Mouse (Mus musculus): Measurements from ENCODE around the gene Gm42791.
A peak's percentile ranks its signal among the peaks of the same experiment; 100 is the strongest.

The Gm42791 gene

GRCm38 (mm10) chr5:148918049-148918448 is 76.9 kb downstream of the Gm42791 start:
- DNase-seq, result no peak

GRCm38 (mm10) chr5:148916775-148917174 is 78.2 kb downstream of the Gm42791 start:
- no peak for DNase-seq

GRCm38 (mm10) chr5:148912262-148912661 is 82.7 kb downstream of the Gm42791 start:
- DNase-seq, result no peak

GRCm38 (mm10) chr5:148910066-148910465 is 84.9 kb downstream of the Gm42791 start:
- no peak for DNase-seq

- DNase-seq, result peak; percentile 55 to 66
Measured at GRCm38 (mm10) chr5:148909402-148909801, 85.5 kb downstream of the Gm42791 start.

GRCm38 (mm10) chr5:148909057-148909395 is 85.9 kb downstream of the Gm42791 start:
- DNase-seq, result no peak

GRCm38 (mm10) chr5:148908191-148909056 is 86.5 kb downstream of the Gm42791 start:
- no peak for DNase-seq

- no peak for DNase-seq
Measured at GRCm38 (mm10) chr5:148906305-148906704, 88.6 kb downstream of the Gm42791 start.

GRCm38 (mm10) chr5:148904846-148905245 is 90.1 kb downstream of the Gm42791 start:
- DNase-seq, result peak; percentile 59 to 78

- peak; percentile 71 to 85 for DNase-seq
Measured at GRCm38 (mm10) chr5:148899361-148899760, 95.6 kb downstream of the Gm42791 start.

- peak; percentile 30 to 38 for DNase-seq
Measured at GRCm38 (mm10) chr5:148897941-148898417, 97.0 kb downstream of the Gm42791 start.

- DNase-seq, result no peak
Measured at GRCm38 (mm10) chr5:148897069-148897702, 97.8 kb downstream of the Gm42791 start.

- DNase-seq, result no peak
Measured at GRCm38 (mm10) chr5:148896515-148896914, 98.4 kb downstream of the Gm42791 start.

GRCm38 (mm10) chr5:148895833-148896232 is 99.1 kb downstream of the Gm42791 start:
- no peak for DNase-seq

GRCm38 (mm10) chr5:148895034-148895433 is 99.9 kb downstream of the Gm42791 start:
- peak; percentile 32 to 34 for DNase-seq

- no peak for DNase-seq
Measured at GRCm38 (mm10) chr5:148890237-148890636, 104.7 kb downstream of the Gm42791 start.

GRCm38 (mm10) chr5:148888032-148888431 is 106.9 kb downstream of the Gm42791 start:
- no peak for DNase-seq

- DNase-seq, result no peak
Measured at GRCm38 (mm10) chr5:148885821-148886609, 108.9 kb downstream of the Gm42791 start.

GRCm38 (mm10) chr5:148883671-148884070 is 111.3 kb downstream of the Gm42791 start:
- no peak for DNase-seq

GRCm38 (mm10) chr5:148879218-148879617 is 115.7 kb downstream of the Gm42791 start:
- peak in 1 of 2 experiments; percentile 27 for DNase-seq

- DNase-seq, result no peak
Measured at GRCm38 (mm10) chr5:148873116-148873515, 121.8 kb downstream of the Gm42791 start.

GRCm38 (mm10) chr5:148869583-148869982 is 125.4 kb downstream of the Gm42791 start:
- DNase-seq, result no peak

- no peak for DNase-seq
Measured at GRCm38 (mm10) chr5:148867766-148868165, 127.2 kb downstream of the Gm42791 start.

Measured in kidney, adult 8-10 months (tissue).